Mouse (Mus musculus) frontal cortex, postnatal 14 days (tissue): ENCODE results near the gene 4933405O20Rik.
A peak's percentile ranks its signal among the peaks of the same experiment; 100 is the strongest.

Source experiments
- DNase-seq, 2 experiments: peaks; one replicate each; pipeline ENCODE4 v3.0.0; 2022; ENCODE audit warnings: low spot score in 2 of 2

4933405O20Rik gene

DNA sequence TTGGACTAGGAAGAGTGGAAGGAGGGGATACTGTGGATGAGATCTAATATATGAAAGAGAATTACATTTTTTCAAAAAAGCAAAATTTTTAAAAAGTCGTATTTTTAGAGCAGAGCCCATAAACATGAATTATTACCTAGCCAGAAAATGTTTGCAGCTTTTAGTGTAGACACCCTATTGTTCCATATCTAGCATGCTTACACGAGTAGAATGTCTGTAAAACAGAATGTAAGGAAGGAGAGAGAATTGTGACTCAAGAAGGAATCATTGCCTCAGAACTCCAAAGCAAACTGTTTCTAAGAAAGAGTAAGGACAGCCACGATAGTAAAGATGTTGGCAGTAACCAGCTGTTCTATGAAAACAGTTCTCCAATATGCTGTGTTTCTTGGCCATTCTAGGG is at the start of gene 4933405O20Rik:
Gene 4933405O20Rik (plus strand): TSS at position 301 of the 400 bp plus-strand sequence.
- DNase-seq: no peak

GRCm38 (mm10) chr7:50549572-50549971 is 49.4 kb upstream of the 4933405O20Rik start:
- no peak for DNase-seq

DNA sequence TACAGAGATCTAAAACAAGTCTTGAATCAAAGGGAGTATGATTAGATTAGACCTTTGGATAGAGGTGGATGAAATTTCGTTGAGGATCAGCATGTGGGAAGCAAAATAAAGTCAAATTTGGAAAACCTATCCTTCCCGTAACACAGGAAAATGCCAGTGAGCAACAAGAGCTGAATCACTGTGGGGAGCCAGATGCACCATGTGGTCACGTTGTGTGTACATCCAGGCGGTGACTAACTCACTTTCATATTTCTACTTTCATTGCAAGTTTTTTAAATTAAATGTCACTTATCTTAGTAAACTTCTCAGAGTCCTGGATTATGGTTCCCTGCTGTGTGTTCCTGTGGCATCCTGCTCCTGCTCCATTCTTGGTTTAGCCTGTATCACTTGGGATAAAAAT is 47.6 kb upstream of the 4933405O20Rik start:
- DNase-seq: no peak

DNA sequence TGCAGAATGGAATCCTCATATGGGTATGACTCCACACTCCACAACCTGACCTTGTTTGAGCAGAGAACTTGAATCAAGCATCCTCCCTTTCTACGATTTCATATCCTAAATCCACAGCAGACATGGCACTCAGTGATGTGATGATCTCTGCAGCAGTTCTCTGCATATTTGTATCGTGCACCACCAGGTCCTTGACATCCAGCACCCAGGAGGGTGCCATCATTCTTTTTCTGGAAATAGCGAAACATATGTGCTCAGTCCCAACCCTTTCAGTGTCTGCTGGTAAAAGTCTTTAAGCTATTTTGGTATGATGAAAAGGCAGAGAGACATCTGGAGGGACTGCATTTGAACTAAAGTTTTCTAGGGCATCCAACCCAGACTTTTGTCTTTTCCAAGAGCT is 36.3 kb upstream of the 4933405O20Rik start:
- no peak for DNase-seq

DNA sequence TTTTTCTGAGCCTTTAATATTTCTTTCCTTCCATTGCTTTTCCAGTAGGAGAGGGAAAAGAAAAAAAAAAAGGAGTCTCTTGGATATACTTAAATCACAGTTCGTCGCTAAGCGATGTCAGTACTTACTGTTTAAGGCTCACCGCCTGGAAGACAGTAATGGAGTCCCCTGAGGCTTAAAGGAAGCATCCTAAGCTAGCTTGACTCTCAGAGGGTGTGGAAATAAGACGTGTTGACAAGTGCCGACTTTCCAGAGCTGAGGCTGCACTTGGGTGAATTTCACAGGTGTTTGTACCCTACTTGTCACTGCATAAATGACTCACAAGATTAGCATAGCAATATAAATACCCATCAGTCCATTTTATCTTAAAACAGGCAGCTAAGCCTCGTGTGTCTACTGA is 25.1 kb upstream of the 4933405O20Rik start:
- no peak for DNase-seq

DNA sequence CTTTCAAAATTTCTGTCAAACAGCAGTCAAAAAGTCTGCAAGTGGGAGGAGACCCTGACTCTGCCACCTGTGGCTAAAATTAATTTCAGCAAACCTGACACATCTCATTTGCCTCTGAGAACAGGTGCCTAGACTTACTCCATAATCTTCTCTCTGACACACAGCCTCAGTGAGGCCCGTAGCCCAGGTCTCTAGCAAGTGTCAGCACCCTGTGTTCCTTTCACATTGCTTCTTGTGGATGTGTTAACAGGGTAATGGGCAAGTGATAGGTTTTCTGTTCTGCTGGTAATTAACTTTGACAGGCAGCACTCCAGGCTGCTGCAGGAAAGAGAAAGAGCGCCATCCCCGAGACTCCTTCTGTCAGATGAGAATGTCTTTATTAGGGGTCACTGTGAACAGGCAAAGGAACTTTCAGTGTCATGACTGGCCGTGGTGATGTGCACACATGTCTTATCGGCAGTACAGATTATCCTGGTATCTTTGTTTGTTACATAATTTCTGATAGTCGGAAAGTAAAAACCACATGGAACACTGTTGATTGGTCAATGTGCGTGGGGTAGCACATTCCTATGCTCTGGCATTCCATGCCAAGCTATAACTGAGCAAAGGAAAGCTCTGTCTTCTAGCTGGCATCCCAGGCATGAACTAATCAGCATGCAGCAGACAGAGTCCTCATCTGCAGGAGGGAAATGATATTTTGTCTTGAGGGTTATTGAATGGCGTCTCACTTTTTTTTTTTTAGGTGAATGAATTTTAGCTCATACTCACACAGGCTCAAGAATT is 10.2 kb upstream of the 4933405O20Rik start:
- no peak for DNase-seq

DNA sequence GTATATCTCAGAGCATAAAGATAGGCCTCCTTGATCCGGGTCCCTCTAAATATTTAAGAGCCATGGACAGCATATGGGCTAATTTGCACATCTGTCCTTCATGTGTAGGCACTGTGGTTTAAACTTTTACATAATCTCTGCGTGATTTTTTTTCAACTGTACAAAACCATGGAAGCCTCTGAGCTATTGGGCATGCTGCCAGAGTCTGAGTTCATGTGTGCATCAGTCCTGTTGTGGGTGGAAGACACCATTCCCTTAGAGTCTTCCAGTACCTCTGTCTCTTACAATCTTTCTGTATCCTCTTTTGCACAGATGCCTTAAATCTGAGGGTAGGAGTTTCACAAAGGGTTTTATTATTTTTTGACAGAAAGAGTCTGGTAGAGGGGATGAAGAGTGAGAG is 15.1 kb downstream of the 4933405O20Rik start:
- DNase-seq: peak in 1 of 2 experiments; percentile 12

DNA sequence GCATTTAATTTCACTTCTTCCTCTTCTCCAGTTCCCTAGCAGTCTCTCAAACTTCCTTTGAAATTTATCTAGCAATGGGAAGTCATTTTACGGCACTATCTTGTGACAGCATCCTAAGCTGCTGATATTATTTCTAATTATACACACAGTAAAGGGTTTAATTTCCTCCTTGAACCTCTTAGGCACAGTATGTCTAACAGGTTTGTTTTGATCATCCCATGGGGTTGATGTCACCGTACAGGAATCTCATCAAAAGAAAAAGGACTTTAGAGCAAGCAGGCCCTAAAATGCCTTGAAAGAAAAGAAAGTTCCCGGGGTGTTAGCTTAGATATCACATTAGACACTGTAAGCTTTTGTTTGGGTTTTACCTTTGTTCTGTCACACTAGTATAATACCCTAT is 30.2 kb downstream of the 4933405O20Rik start:
- no peak for DNase-seq

- no peak for DNase-seq
Measured at GRCm38 (mm10) chr7:50633147-50633546, 34.2 kb downstream of the 4933405O20Rik start.
